Mouse (Mus musculus) small intestine, adult 2 months (tissue): Measurements from ENCODE around the gene Ndel1. TPM values are rescaled to one million over a fixed set of nuclear protein-coding genes. Genes with fewer than 3 reads are reported as not detected.
A peak's percentile ranks its signal among the peaks of the same experiment; 100 is the strongest.

Experiments used
- H3K27ac ChIP-seq: fragments of 200-500 bp; 2 replicates; pipeline ENCODE4 v1.5.1; 2012; ENCODE audit warnings: low read depth, low read length, control low read depth, inconsistent platforms; ENCODE audit not compliant: insufficient read depth
- H3K27me3 ChIP-seq: fragments of 200-500 bp; 2 replicates; pipeline ENCODE4 v1.6.1; 2012; ENCODE audit warnings: mild to moderate bottlenecking, moderate library complexity, low read length, inconsistent platforms; ENCODE audit not compliant: control insufficient read depth, insufficient read depth
- H3K36me3 ChIP-seq: fragments of 200-500 bp; 2 replicates; pipeline ENCODE4 v1.6.1; 2012; ENCODE audit warnings: mild to moderate bottlenecking, low read length, control low read depth, inconsistent platforms; ENCODE audit not compliant: control insufficient read depth, insufficient read depth
- H3K4me1 ChIP-seq: fragments of 200-500 bp; 2 replicates; pipeline ENCODE4 v1.6.1; 2012; ENCODE audit warnings: low read length, inconsistent platforms, mixed read lengths; ENCODE audit not compliant: control insufficient read depth, insufficient read depth, insufficient read length
- H3K4me3 ChIP-seq: fragments of 200-500 bp; 2 replicates; pipeline ENCODE4 v1.5.1; 2012; ENCODE audit warnings: low read depth, mild to moderate bottlenecking, control low read depth, inconsistent platforms, low read length, moderate library complexity
- CTCF ChIP-seq: fragments of 200-500 bp; IDR thresholded peaks from 2 replicates; pipeline ENCODE4 v1.5.1; 2012; ENCODE audit warnings: low read depth, mild to moderate bottlenecking, control low read depth, inconsistent platforms, low read length, moderate library complexity, mixed read lengths; ENCODE audit not compliant: insufficient replicate concordance, insufficient read length; ENCODE audit errors: extremely low read depth
- POLR2A ChIP-seq: fragments of 200-500 bp; IDR thresholded peaks from 2 replicates; pipeline ENCODE4 v1.6.1; 2012; ENCODE audit warnings: low read depth, mild to moderate bottlenecking, control low read depth, inconsistent platforms, low read length, moderate library complexity
- WGBS: fragments of 180-500 bp; shearing (Covaris S2); methylation state at CpG from one replicate; pipeline ENCODE4 v1.1.7; 2018; 5-methylcytosine and 5-hydroxymethylcytosine counted together
- polyA plus RNA-seq: library from polyadenylated mRNA; depleted of rRNA; stranded (reverse); fragments of >200 nt; gene quantifications from 2 replicates; pipeline ENCODE4 v1.2.3, GENCODE M21; 2012

The Ndel1 gene
- polyA plus RNA-seq, 1 experiment = 36.8 TPM

DNA sequence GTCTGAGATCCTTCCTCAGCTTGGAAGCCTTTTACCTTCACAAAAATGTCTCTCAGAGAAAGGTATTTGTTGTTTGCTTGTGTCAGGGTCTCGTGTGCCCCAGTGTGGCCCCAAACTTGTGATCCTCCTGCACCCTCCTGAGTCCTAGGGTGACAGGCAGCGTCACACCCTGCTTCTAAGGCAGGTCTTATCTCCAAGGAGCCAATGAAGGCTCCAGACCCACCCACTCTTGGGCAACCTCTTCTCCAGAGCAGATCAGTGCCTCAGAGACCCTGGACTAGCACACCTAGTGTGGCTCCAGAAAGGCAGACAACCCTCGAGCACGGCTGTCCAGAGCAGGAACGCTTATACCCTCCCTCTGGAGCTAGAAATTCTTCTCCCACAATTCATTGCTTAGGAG is 12.7 kb upstream of the Ndel1 start:
- Histone ChIP-seq H3K4me3 (no peak overlapping the region), H3K4me1 (peaks cover 4% of the 10 kb centered on the region; the same call in 1 of the 2 replicates), H3K27ac (no peak overlapping the region), H3K36me3 (no peaks in the 10 kb centered on the region), H3K27me3 (no peaks in the 10 kb centered on the region)
- 43% methylated on average over 5 of the region's 5 CpGs for WGBS
- TF ChIP-seq POLR2A (no peak), CTCF (no peak)

DNA sequence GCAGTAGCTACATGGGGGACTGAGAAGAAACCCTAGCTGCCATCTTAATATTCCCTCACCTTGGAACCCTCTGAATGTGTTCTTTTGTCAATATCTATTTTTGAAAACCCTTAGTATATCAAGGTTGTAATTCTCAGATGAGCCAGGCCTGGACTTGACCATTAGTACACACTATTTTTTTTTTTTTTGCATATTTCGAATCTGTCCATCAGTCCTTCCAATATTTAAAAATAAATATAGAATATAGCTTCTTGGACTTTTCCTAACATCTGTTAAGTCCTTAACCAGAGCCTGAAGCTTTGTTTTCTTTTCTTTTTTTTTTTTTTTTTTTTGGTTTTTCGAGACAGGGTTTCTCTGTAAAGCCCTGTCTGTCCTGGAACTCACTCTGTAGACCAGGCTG is 12.2 kb upstream of the Ndel1 start:
- WGBS = 88% methylated on average over 2 of the region's 2 CpGs
- Histone ChIP-seq H3K4me1 (peaks cover 4% of the 10 kb centered on the region; the same call in 1 of the 2 replicates), H3K27me3 (no peaks in the 10 kb centered on the region), H3K27ac (no peak overlapping the region), H3K36me3 (no peaks in the 10 kb centered on the region), H3K4me3 (no peak overlapping the region)
- TF ChIP-seq CTCF (no peak), POLR2A (no peak)

DNA sequence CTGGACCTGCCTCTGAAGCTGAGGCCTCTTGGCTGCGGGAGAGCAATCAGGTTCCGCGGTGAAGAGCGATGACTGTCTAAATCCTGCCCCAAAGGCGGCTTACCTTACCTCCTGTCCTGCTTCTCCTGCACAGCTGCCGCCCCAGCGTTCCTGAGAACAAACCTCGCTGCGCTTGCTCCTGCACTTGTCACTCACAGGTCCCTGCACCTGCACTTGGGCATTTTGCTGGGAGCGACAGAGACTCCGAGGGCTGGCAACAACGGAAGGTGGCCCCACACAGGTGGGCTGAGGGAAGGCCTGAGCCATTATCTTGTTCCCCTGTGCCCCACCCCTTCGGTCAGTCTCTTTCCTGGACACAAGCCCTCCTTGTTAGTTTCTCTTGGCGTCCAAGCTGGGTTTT is 10.4 kb upstream of the Ndel1 start:
- Histone ChIP-seq H3K4me3 (no peak overlapping the region), H3K4me1 (peaks cover 4% of the 10 kb centered on the region; the same call in 1 of the 2 replicates), H3K36me3 (no peaks in the 10 kb centered on the region), H3K27me3 (no peaks in the 10 kb centered on the region), H3K27ac (no peak overlapping the region)
- 13% methylated on average over 14 of the region's 14 CpGs for WGBS
- TF ChIP-seq POLR2A = no peak

DNA sequence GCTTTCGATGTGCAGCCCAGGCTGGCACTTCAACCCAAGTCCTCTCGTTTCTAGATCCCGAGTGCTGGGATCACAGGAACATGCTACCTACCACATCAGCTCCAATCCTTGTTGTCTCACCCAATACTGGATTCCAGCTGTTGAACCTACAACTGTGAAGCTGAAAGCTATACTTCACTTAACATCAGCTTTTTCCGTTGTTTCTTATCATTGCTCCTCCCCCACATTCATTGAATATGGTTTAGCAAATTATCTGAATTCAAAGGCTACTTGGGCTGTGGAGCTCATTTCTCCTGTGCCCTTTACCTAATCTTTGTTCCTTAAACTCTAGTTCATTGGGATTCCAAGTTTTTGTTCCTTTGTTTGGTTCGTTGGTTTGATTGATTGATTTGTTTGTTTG is 7.2 kb upstream of the Ndel1 start:
- no peaks in the 10 kb centered on the region for H3K27me3 ChIP-seq
- H3K4me3 ChIP-seq = no peak overlapping the region
- H3K36me3 ChIP-seq = no peaks in the 10 kb centered on the region
- TF ChIP-seq POLR2A (no peak), CTCF (no peak)
- H3K4me1 ChIP-seq = peaks cover 4% of the 10 kb centered on the region; the same call in 1 of the 2 replicates
- WGBS = 82% methylated on average over 5 of the region's 5 CpGs
- H3K27ac ChIP-seq = no peak overlapping the region

DNA sequence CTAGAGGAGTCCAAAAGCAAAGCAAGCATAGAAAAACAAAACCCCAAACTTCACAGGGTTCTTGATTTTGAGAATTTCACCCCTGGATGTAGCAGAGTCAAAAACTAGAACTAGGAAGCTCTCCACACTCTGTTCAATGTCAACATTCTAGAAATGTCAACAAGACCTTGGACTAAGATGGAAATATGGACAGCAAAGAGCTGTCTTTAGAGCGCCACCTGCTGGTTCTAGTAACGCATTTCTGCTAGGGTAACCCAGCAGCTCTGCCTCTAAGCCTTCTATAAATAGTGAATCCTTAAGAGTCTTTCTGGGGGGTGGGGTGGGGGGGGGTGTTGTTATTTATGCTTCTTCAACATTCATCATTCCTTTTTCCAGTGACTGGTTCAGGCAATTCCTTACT is 3.2 kb upstream of the Ndel1 start:
- Histone ChIP-seq H3K27me3 (no peaks in the 10 kb centered on the region), H3K4me3 (no peak overlapping the region), H3K4me1 (no peaks in the 10 kb centered on the region), H3K36me3 (no peaks in the 10 kb centered on the region), H3K27ac (no peak overlapping the region)
- WGBS = 0% methylated on average over 2 of the region's 2 CpGs
- TF ChIP-seq POLR2A = no peak
- 0 out of 2 replicates have a peak, but pooled peaks have one; percentile 7 for TF ChIP-seq CTCF

DNA sequence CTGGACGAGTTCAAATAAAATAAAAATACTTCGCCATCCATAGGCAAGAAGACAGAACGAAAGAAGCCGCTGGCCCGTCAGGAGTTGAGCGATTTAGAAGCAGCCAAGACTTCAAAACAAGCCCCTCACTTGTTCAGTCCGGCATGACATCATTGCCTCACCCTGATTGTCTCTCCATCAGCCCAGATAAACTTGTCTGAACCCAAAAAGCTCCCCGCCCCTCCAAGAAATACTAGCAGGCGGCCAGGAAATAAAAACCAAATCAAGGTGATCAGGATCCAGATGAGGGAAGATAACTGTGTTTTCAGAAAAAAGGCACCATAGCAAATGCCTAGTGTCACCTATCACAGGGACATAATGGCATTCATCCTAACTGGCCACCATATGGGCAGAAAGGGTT is 381 bp downstream of the Ndel1 start:
- WGBS = 84% methylated on average over 9 of the region's 9 CpGs
- no peak overlapping the region for H3K27ac ChIP-seq

DNA sequence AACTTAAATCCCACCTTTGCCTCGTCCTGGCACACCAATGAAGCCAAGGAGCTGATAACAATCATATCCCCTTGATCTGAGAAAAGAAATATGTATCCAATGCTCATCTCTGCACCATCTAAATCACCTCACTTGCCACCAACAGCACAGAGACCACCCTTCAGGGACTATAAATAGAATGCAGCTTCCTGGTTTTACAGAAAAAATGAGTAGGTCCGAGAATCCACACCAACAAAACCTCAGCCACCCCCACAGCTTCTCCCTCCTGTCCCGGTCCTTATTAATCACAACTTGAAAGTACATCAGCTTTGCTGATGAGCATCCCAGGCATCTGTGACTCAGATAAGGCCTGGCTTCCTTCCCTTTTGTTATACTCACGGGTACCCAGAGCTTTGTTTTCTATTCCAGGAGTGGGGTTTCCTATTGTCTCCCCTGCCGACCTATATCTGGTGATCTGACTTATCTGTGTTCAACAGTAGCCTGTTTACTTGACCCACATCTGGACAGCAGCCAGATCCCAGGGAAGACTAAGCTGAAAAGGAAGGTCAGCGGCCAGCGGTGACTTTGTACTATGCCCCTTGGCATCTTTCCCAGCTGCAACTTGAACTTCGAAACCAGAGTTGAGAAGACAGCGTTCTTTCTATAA is 7.0 kb downstream of the Ndel1 start:
- TF ChIP-seq CTCF (no peak), POLR2A (no peak)
- Histone ChIP-seq H3K27me3 (no peaks in the 10 kb centered on the region; the same call in 1 of the 2 replicates), H3K27ac (no peak overlapping the region), H3K36me3 (no peaks in the 10 kb centered on the region), H3K4me3 (no peak overlapping the region), H3K4me1 (peaks cover 2% of the 10 kb centered on the region; the same call in 1 of the 2 replicates)
- 12% methylated on average over 9 of the region's 9 CpGs for WGBS

More for the DNA sequence above, 381 bp downstream of the Ndel1 start:
- H3K4me1 ChIP-seq = no peaks in the 10 kb centered on the region
- no peaks in the 10 kb centered on the region for H3K36me3 ChIP-seq
- no peaks in the 10 kb centered on the region for H3K27me3 ChIP-seq
- TF ChIP-seq CTCF (no peak), POLR2A (no peak)
- no peak overlapping the region for H3K4me3 ChIP-seq
